Mouse (Mus musculus): ENCODE measurements around the gene Fam214a.

DNA sequence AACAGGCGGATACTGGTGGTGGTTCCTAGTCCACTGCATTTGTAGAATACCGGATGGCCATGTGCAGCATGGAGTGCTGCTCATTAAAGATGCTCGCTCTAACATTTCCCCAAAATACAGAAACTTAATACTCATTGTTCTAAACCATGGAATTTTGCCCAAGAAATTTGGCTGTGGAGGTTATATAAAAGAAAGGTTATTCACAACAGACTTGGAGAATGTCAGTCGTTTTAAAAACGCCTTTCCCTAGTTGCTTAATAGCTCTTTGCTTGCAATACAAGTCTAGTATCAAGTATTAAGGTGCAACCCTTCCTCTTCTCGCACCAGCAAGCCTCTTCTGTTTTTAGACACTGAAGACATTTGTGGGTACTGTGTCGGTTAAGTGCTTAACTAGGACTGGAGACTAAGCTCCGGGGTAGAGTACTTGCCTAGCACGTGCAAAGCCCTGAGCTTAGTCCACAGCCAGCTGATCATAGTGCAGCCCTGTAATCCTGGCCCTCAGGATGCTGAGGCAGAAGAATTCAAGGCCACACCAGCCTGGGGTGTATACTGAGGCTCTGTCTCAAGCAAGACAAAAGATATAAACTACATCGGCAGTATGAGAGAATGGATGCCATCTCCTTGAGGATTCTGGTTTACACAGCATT is 42.0 kb downstream of the Fam214a start:
- TF ChIP-seq GATA1 (IDR thresholded peaks at IDR 0.05; ENCODE audit: borderline replicate concordance, low read length) (no peak), FLI1 (IDR thresholded peaks at IDR 0.05; ENCODE audit: low read length) (no peak)
